Mouse (Mus musculus) kidney, postnatal 36 days (tissue): ENCODE data around the gene Hbp1.
A peak's percentile ranks its signal among the peaks of the same experiment; 100 is the strongest.

Experiments
- DNase-seq, 2 experiments: peaks; one replicate each; pipeline ENCODE4 v3.0.0; 2021 to 2022; ENCODE audit warnings: mixed read lengths in 2 of 2

Gene Hbp1

DNA sequence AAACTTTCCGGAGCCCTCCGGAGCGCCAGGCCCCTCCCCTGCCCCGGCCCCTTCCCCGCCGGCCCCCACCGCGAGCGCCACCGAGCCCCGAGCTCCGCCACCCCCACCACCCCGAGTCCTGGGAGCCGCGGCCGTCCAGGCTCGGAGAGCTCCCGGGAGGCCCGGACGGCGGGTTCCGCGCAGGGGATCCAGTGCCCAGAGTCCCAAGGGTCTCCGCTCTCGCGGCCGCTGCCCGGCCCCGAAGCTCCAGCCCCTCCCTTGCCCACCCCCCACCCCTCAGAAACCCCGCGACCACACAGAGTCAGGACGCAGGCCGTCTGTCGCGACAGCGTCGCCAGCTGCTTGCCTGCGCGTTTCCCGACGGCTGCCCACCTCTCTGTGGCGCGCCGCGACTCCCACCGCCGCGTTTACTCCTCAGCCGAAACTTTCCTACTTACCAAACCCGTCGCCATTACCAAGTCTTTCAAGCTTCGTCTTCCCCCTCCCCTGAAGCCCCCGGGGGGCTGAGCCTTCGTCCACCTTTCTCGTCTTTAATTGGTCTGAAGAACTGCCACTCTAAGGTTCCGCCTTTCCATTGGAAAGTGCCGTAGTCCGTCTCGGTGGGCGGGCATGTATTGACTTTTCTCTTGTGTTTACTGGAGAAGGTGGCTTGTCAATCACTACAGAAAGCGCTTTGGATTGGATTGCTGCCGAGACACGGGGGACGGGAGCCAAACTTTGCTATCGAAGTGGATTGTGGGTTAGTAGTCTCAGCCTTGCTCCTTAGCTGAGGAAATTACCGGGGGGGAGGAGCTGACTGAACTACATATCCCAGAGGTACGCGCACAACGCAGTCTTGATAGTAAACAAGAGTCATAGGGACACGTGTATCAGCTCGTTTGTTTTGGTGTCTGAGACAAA lies at the start of gene Hbp1:
TSS of gene Hbp1 (minus strand) at position 777 of the 900 bp plus-strand sequence.
- DNase-seq: peak; percentile 98 to 100

DNA sequence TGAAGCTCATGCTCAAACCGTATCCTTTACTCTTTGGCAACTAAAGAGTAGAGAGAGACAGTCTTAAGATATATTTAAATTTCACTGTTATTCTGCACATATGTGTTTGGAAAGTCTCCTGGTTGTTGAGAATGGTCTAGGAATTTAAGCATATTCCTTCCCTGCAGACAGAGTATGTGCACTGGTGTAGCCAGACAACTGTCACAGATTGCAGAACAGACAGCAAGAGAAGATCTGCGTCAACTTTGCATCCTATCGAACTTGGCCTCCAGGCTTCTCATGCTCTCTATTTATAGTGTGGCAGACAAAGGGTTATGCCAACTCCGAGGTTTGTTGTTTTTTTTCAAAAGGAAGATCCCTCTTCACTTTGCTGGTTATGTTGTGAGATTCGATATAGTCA lies 48.4 kb upstream of the Hbp1 start:
- DNase-seq: no peak

DNA sequence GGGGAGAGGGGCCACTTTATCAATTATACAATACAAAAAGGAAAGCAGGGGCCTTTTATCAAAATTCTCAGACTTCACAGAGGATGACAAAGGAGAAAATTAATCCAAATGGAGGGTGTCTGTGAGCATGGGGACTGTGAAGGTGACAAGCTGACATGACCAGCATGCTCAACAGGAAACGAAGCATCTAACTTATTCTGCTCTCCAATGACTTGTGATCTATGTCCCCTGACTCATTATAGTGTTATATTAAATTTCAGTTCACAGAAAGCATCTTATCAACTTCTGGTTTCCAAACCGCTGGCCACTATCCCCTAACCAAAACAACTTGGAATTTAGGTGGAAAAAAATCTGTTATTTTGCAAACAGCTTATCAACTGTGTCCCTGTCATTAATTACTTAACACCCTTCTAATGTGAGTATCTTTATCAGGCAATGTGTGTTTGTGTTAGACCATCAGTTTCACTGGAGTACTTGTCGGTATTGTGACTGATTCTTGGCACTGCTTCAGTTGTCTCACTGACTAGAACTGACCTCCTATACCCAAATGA lies 47.1 kb upstream of the Hbp1 start:
- no peak for DNase-seq

DNA sequence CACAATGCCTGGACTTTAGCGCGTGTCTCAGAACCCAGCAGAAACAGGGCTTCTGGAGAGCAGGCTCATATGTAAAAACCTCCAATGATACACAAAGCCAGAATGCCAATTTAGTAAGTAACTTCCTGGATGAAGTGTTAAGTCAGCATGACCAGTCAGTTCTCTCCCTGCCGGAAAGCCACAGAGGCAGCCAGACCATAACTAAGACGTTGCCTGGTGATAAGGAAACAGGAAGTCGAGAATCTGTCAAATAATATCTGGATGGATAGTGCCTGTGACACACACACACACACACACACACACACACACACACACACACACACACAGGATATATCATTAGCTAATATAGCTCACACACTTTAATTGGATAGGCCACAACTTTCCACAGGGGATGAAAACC lies 46.5 kb upstream of the Hbp1 start:
- peak; percentile 5 to 8 for DNase-seq

- DNase-seq: no peak
These were observed 40.2 kb upstream of the Hbp1 start for GRCm38 (mm10) chr12:31990575-31990974.

DNA sequence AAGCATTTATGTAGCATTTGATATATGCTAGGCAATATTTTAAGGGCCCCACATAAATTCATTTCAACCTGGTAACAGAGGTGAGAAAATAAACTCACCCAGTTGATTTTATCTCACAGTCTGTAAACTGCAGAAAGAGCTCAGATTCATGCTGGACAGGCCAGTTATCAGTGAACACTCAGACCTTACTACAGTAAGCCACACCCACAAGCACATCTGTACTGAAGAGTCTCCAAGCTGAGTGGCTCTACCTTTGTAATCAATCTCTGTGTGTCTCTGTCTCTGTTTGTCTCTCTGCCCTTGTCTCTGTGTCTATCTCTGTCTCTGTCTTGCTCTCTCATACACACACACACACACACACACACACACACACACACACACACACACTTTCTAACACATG lies 39.4 kb upstream of the Hbp1 start:
- no peak for DNase-seq

DNA sequence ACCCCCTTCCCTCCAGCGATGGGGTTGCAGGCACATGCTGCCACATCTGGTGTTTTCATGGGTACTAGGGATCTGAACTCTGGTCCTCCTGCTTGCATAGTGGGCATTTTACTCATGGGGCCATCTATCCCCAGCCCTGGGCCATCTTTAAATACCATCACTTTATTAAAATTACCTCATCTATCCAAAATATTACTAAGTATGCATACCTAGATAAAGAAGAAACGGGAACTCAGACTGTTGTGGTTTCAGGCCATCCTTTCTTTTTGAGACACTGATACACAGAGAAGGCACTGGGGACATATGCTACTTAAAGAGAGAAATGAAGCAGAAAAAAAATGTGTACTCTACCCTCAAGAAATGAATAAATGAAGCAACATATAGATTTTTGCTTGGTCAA lies 36.1 kb upstream of the Hbp1 start:
- no peak for DNase-seq

GRCm38 (mm10) chr12:31985738-31986137 lies 35.4 kb upstream of the Hbp1 start:
- no peak for DNase-seq

DNA sequence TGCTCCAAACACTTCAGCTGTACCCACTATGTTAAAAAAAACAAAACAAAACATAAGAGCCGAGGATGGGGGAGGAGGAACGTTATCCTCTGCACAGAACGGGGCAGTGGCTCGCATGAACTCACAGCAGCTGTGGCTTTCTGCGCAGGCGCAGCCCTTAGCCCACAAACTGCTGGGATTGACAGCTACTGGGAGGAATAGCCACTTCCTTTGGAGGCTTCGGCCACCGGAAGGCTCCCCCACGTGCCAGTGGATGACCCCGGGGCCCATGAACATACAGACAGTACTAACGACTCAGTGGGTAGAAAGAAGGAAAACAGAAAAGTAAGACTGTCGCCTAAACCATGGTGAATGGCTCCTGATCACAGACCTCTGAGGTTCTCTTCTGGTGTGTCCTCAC lies 34.3 kb upstream of the Hbp1 start:
- DNase-seq: peak; percentile 4 to 34

- DNase-seq: no peak
These were observed 33.9 kb upstream of the Hbp1 start for GRCm38 (mm10) chr12:31984206-31984605.

DNA sequence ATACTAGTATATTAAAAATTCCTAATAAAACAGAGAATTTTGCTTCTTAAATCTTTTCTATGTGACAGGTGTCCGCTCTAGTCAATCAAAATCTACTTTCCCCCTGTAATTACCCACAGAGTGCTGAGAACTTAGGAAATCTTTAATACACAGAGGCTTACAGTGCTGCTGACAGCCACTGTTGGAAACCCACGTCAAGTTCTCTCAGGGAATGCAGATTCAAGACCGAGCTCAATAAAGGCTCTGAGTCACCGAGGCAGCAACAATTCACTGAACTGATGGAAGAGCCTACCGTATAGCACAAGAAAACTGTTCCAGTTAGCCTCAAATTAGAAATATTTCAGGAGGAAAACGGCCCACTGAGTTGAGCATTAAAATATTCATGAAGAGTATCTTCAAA lies 33.4 kb upstream of the Hbp1 start:
- DNase-seq: no peak

GRCm38 (mm10) chr12:31983238-31983637 lies 32.9 kb upstream of the Hbp1 start:
- no peak for DNase-seq

GRCm38 (mm10) chr12:31977613-31978195 lies 27.4 kb upstream of the Hbp1 start:
- no peak for DNase-seq

- peak; percentile 4 to 56 for DNase-seq
These were observed 26.2 kb upstream of the Hbp1 start for GRCm38 (mm10) chr12:31976544-31976943.

DNA sequence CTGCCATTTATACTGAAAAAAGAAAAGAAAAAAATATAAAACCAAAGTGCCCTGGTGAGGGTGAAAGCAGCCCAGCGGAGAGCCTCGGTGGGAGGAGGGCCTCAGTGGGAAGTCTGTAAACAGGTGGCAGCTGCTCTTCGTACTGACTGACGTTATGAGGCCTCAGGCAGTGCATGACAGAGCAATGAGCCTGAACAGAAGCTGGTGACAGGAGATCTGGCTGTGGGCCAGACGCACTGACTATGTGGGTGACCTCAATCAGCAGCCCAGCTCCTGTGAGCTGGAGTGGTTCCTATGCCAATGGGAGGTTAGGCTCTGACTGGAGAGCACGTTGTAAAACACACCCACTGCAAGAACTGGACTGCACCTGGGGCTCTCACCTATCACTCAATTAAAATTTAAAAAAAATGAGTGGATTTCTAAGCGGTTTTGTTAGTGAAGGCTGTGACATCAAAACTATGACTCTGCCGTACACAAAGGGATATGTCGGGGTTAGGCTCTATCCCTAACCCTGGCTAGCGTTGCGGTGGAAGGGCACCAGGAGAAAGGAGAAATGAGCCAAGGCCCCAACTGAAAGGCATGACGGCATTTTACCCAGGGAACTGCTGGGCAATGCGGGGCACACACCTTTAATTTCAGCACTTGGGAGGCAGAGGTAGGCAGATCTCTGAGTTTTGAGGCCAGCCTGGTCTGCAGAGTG lies 23.3 kb upstream of the Hbp1 start:
- DNase-seq: peak; percentile 69 to 77

DNA sequence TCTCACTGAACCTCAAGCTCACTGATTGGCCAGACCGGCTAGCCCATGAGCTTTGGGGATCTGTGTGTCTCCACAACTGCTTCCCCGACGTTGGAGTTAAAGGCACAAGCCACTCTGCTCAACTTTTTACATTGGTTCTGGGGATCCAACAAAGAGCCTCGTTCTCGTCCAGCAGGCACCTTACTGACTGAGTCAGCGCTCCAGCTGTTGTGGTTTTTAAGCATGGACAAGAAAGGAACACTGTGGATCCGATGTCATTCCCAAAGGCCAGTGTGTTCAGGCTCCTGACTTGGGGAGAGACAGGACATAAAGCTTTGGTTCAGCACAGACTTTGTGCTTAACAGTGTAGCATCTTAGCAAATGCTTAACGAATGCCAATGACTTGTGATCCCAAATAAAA lies 21.2 kb upstream of the Hbp1 start:
- DNase-seq: no peak

- DNase-seq: no peak
These were observed 18.8 kb upstream of the Hbp1 start for GRCm38 (mm10) chr12:31969111-31969510.

GRCm38 (mm10) chr12:31967536-31967935 lies 17.2 kb upstream of the Hbp1 start:
- peak; percentile 31 to 43 for DNase-seq

DNA sequence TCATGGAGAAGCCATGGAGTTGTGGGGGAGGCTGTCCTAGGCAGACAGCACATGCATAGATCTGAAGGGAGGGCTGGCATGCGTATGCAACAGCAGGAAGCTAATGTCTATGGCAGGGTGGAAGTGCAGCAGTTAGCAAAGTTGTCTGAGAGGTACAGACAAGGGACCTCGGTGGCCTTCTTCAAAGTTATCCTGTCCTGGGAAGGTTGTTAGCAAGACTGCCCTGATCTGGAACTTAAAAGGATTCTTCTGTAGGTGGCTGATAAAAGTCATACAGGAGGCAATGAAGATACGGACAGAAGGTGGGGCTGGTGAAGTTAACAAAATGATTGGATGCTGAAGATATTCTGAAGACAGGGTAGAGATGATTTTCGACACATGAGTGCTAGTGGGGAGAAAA lies 16.1 kb upstream of the Hbp1 start:
- DNase-seq: no peak

GRCm38 (mm10) chr12:31965517-31966212 lies 15.3 kb upstream of the Hbp1 start:
- DNase-seq: no peak

- no peak for DNase-seq
These were observed 13.7 kb upstream of the Hbp1 start for GRCm38 (mm10) chr12:31964074-31964473.

DNA sequence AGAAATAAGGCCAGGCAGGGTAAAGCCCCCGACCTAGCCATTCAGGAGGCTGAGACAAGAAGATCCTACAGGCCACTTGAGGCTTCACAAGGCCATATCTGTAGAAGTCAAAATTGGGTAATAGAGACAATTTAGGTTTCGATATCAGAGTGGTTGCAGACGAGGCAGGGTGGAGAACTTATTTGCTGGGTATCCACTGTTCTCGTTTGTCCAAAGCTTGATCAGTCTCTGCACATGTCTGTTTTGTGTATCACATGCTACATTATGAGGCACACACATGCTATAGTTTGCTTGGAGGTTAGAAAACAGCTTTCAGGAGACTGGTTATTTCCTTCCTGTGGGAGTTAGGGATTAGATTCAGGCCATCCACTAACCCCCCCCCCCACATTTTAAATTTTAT lies 5.5 kb upstream of the Hbp1 start:
- no peak for DNase-seq

DNA sequence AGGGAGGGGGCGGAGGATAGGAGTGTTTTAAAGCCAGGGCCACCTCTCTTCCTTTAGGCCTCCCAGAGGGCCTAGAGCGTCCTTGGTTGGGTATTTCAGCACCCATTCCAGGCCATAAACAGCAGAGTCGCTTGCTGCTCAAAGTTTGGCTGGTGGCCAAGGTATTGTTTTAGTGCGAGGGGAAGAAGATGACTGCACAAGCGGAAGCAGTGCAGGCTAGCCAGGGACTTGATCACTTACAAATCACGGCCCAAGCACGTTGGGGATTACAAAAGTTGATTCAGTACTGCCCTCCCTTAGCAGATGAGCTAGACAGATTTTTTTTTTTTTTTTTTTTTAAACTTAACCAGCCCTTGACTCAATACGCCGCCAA lies 310 bp upstream of the Hbp1 start:
- DNase-seq: no peak
